Mouse (Mus musculus): ENCODE results near the gene Fam71d.

DNA sequence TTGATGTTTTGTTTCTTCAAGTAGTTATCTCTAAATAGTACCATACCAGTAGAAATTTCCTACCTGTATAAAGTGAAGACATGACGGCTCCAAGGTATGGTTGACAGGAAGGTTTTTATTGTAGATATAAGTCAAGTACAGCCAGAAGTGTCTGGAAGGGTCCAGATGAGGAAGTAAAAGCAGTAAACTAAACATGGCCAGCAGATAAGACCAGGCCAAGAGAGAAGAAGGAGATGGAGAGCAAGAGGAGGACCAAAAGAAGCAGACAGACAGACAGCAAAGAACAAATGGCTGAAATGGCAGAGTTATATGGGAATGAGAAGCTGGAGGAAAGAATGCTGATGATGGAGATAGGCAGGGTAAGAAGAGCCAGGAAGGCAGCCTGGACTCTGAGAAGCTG lies 46.1 kb upstream of the Fam71d start:
- no peak for TF ChIP-seq GATA1 (IDR thresholded peaks at IDR 0.05; ENCODE audit: low read length)
- TF ChIP-seq TAL1 (IDR thresholded peaks at IDR 0.05; ENCODE audit: low read length): no peak

Data from erythroblast, embryonic 14.5 days (primary cell).